Mouse (Mus musculus): Measurements from ENCODE around the gene Lyg1.

Gene Lyg1

DNA sequence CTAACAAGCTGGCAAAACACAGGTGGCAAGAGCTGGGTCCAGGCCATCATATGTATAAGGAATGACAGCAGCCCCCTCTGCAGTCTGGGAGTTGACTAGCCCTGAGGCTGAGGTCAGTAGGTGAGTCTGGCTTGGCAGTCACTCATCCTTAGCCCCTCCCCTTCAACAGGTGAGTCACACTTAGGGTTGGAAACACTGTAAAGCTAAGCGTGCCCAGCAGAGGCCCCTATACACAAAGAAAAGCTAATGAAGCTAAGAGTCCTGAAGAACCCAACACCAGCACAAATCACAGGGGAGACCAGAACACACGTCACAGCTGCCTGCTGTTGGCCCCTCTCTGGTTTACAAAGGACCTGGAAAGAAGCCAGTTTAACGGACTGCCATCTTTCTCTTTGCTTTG is 25.8 kb downstream of the Lyg1 start:
- no peak for DNase-seq

- DNase-seq = no peak
Observed at GRCm38 (mm10) chr1:37925971-37926370, 31.6 kb downstream of the Lyg1 start.

DNA sequence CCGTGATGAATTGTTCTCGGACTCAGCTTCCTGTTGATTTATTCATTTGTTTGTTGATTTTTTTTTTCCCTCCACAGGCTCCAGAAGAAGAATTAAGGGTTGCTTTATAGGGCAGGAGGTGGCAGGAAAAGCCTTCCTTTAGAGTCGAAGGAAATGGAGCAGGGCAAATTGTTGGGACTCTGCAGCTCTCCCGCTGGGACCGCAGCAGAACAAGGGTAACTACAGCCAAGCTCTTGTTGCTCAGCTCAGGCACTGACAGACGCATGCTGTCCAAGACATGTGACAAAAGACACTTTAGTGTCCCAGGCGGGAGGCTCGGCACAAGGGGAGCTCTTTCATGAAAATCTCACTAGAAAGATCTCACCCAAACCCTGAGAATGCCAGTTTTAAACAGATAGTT is 35.0 kb downstream of the Lyg1 start:
- peak; percentile 16 for DNase-seq

DNA sequence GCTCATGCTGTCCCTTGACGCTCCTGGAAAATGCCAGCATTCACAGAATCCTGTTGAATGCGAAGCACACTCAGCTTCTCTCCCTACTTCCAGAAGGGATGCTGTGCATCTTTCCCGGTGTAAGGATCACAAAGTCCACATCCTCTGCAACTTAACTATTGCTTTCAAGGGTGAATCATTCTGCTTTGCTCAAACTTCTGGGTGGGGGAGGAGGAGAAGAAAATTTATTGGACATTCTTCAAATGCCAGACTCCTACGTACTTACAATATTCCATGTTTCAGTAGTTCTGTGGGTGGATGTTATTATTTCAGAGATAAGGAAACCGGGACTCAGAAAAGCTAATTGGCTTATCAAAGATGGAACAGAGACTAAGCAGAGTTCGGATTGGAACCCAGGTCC is 39.5 kb downstream of the Lyg1 start:
- no peak for DNase-seq

GRCm38 (mm10) chr1:37917666-37918065 is 39.9 kb downstream of the Lyg1 start:
- no peak for DNase-seq

DNA sequence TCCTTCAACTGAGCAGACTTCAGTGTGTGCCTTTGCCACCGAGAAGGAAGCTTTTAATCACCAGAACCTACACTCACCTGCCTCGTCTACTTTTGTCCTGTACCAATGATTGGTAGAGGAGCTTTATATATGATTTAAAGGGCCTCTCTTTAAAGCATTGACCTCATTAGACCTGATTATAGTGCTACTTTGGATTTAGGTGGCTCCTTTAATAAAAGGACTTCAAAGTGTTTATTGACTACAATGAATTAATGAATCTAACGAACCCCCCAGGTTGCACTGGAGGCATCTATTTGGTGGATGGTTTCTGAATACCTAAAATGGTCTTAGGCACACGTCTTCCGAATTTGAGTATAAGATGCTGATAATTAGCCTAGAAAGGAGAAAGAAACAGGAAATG is 41.2 kb downstream of the Lyg1 start, which contains the start of gene Lyg2:
Gene Lyg2 (minus strand): TSS at position 101 of the 400 bp plus-strand sequence.
- no peak for DNase-seq

- DNase-seq = no peak
Observed at GRCm38 (mm10) chr1:37912751-37913150, 44.8 kb downstream of the Lyg1 start.

- no peak for DNase-seq
Observed at GRCm38 (mm10) chr1:37903178-37903577, 54.4 kb downstream of the Lyg1 start.

GRCm38 (mm10) chr1:37900288-37900687 is 57.3 kb downstream of the Lyg1 start:
- DNase-seq = no peak

DNA sequence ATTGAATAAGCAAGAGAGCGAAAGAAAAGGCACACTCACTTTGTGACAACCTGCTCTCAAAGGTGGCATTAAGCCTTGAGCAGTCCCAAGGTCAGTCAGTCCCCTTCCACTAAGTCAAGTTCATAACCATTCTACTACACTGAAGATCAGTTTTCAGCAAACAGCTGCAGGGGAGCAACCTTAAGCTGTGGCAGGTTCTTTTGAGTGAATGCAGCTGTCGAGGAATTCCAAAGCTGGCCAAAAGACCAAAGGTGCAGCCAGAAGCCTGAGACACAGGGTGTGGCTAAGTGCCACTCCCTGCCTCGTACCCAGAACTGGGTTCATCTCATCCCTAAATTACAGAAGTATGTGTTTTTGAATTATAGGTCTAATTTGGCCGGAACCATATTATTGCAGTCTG is 57.7 kb downstream of the Lyg1 start:
- no peak for DNase-seq
